ENCODE assay signal across 10 mouse cellular contexts in the genomic region with DNA sequence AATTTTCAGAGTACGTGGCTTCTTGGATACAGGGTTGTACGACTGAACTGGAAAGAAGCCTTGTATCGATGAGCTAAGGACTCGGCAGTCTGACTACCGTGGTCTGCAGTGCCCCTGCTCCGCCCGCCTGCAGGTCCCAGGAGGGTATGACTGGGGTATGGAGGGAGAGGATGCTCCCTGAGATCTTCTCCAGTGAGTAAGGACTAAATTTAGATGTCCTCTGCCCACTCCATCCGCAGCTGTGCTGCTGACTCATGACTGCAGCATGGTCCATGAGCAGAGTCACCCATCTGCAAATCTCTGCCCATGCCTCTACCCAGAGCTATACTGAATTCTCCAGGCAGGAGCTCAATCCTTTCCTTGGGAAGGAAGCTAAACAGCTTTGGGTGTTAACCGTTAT. TPM values are rescaled to one million over a fixed set of nuclear protein-coding genes. Genes with fewer than 3 reads are reported as not detected.
DNase-seq lines count a peak whose midpoint lies in the region; ATAC-seq and TF ChIP-seq lines count a peak whose summit lies in the region.
"Had no signal": no experiment of that assay in that cellular context is flagged by ENCODE, and none has a peak within 500 bp of the region (broad histone marks: within the 10 kb centered on the region; RNA-seq: fewer than 3 reads in every experiment).

No protein-coding gene starts in this region.

- no peaks in the 10 kb centered on the region for H3K27me3 ChIP-seq in lung, postnatal 0 days (replicated peaks; ENCODE audit: insufficient read depth, low read length)
- H3K27me3 ChIP-seq: embryonic facial prominence, embryonic 12.5 days; neural tube, embryonic 13.5 days had no signal

- H3K4me2 ChIP-seq in lung, postnatal 0 days (replicated peaks; ENCODE audit: low read depth, low read length) = no peak overlapping the region
- H3K4me2 ChIP-seq: embryonic facial prominence, embryonic 12.5 days; neural tube, embryonic 13.5 days had no signal

- TF ChIP-seq EP300 in lung, postnatal 0 days (IDR thresholded peaks at IDR 0.05) = no peak

- H3K36me3 ChIP-seq in lung, postnatal 0 days (ENCODE audit: insufficient read depth, low read length) = no peaks in the 10 kb centered on the region
- H3K36me3 ChIP-seq: embryonic facial prominence, embryonic 12.5 days; neural tube, embryonic 13.5 days had no signal

- H3K9me3 ChIP-seq in lung, postnatal 0 days (ENCODE audit: low read length) = no peaks in the 10 kb centered on the region
- H3K9me3 ChIP-seq: embryonic facial prominence, embryonic 12.5 days; neural tube, embryonic 13.5 days had no signal

- ATAC-seq in lung, postnatal 0 days = 0 out of 2 replicates have a peak, but pooled peaks have one; percentile 21
- ATAC-seq in megakaryocyte-erythroid progenitor cell, adult 5-6 weeks (replicated peaks; ENCODE audit: low FRiP score, low TSS enrichment, poor library complexity, severe bottlenecking) = no peak

- no peak overlapping the region for H3K9ac ChIP-seq in lung, postnatal 0 days (replicated peaks; ENCODE audit: low read depth)
- H3K9ac ChIP-seq: embryonic facial prominence, embryonic 12.5 days; liver, embryonic 14.5 days; neural tube, embryonic 13.5 days had no signal

- no peak overlapping the region for H3K4me3 ChIP-seq in lung, postnatal 0 days (ENCODE audit: low read depth, low read length)
- peak overlapping the region; percentile 31 for H3K4me3 ChIP-seq in layer of hippocampus, adult 2 months
- H3K4me3 ChIP-seq: embryonic facial prominence, embryonic 12.5 days; neural tube, embryonic 13.5 days had no signal

- WGBS in lung, postnatal 0 days = 64% methylated on average over 9 of the region's 9 CpGs

- no peaks in the 10 kb centered on the region for H3K4me1 ChIP-seq in lung, postnatal 0 days (ENCODE audit: insufficient read depth, low read depth, low read length)
- H3K4me1 ChIP-seq: neural tube, embryonic 13.5 days had no signal

- no peak overlapping the region for H3K27ac ChIP-seq in lung, postnatal 0 days (ENCODE audit: low read length)
- peak overlapping the region; percentile 85 for H3K27ac ChIP-seq in layer of hippocampus, adult 2 months
- H3K27ac ChIP-seq: embryonic facial prominence, embryonic 12.5 days; liver, embryonic 14.5 days; neural tube, embryonic 13.5 days had no signal

- DNase-seq in lung, postnatal 0 days (ENCODE audit: low spot score) = no peak
- no peak for DNase-seq in lung, postnatal 14 days
- DNase-seq in frontal cortex, postnatal 36 days (ENCODE audit: low spot score in 2 of 2) = peak; percentile 76 to 87
- peak; percentile 52 to 67 for DNase-seq in layer of hippocampus, adult 2 months (ENCODE audit: low spot score in 2 of 2)
- DNase-seq in telencephalon, adult 2 months (ENCODE audit: low read depth, low spot score) = peak; percentile 88
- DNase-seq in liver = no peak

- no peak for TF ChIP-seq CTCF in lung, postnatal 0 days (IDR thresholded peaks at IDR 0.05)
- TF ChIP-seq CTCF in layer of hippocampus, adult 2 months (conservative IDR thresholded peaks at IDR 0.05) = peak; percentile 42

RNA-seq across cellular contexts. Expression of a gene that starts 46.3 kb away (rescaled TPM):
- 5.4 and 6.1 TPM in 2 replicates for polyA plus RNA-seq in lung, postnatal 0 days (2015; fragmentation: Nextera tagmentation; extraction: Ambion mirVana)
- 10 to 100 TPM; 76.6 to 77.5 TPM for total RNA-seq in layer of hippocampus, adult 2 months (2021)
- total RNA-seq in megakaryocyte-erythroid progenitor cell, adult 5-6 weeks (2014; fragmentation: Nextera tagmentation) = 10.3 and 15.6 TPM in 2 replicates
- 6.6 and 6.7 TPM in 2 replicates for total RNA-seq in megakaryocyte-erythroid progenitor cell, adult 5-6 weeks (2017)

RNA-seq across cellular contexts. Expression of a gene that starts 52.9 kb away (rescaled TPM):
- polyA plus RNA-seq in lung, postnatal 0 days (2015; fragmentation: Nextera tagmentation; extraction: Ambion mirVana) = 4.7 and 5.6 TPM in 2 replicates
- 1 to 10 TPM; 1.5 to 1.6 TPM for total RNA-seq in layer of hippocampus, adult 2 months (2021)
- total RNA-seq in megakaryocyte-erythroid progenitor cell, adult 5-6 weeks (2014; fragmentation: Nextera tagmentation) = 47.9 and 82.8 TPM in 2 replicates
- total RNA-seq in megakaryocyte-erythroid progenitor cell, adult 5-6 weeks (2017) = 23.4 and 29.7 TPM in 2 replicates

Comparison
In these comparisons a context has a peak if more than half of its experiments do, and no peak if none do; other contexts are left out.
1. DNase-seq: peak in frontal cortex, postnatal 36 days (2 of 2), layer of hippocampus, adult 2 months (2 of 2) and telencephalon, adult 2 months (single experiment); none in lung, postnatal 0 days (single experiment), lung, postnatal 14 days (single experiment) and liver (single experiment).
2. RNA of a gene that starts 46.3 kb away (total RNA-seq): 76.6 to 77.5 TPM in layer of hippocampus, adult 2 months; 6.6 to 15.6 TPM in megakaryocyte-erythroid progenitor cell, adult 5-6 weeks; every median in the first group is over 4 times any median in the second.
3. RNA of a gene that starts 52.9 kb away (total RNA-seq): 23.4 to 82.8 TPM in megakaryocyte-erythroid progenitor cell, adult 5-6 weeks; 1.5 to 1.6 TPM in layer of hippocampus, adult 2 months; every median in the first group is over 4 times any median in the second.